ENCODE assay signal across 12 mouse cellular contexts in genomic region chr11:50439857-50440256, GRCm38 (mm10). TPM values are rescaled to one million over a fixed set of nuclear protein-coding genes. Genes with fewer than 3 reads are reported as not detected.
DNase-seq lines count a peak whose midpoint lies in the region; ATAC-seq and TF ChIP-seq lines count a peak whose summit lies in the region.
"Had no signal": no experiment of that assay in that cellular context is flagged by ENCODE, and none has a peak within 500 bp of the region (broad histone marks: within the 10 kb centered on the region; RNA-seq: fewer than 3 reads in every experiment).

No protein-coding gene starts in this region.

- H3K4me3 ChIP-seq in midbrain, postnatal 0 days (ENCODE audit: low read depth, low read length) = no peak overlapping the region
- no peak overlapping the region for H3K4me3 ChIP-seq in midbrain, embryonic 14.5 days (replicated peaks; ENCODE audit: low read depth, low read length)
- H3K4me3 ChIP-seq: hindbrain, embryonic 15.5 days; limb, embryonic 15.5 days; stomach, embryonic 15.5 days had no signal

- ATAC-seq in midbrain, postnatal 0 days (ENCODE audit: low FRiP score) = no peak
- ATAC-seq in midbrain, embryonic 14.5 days (ENCODE audit: low FRiP score, low TSS enrichment) = no peak
- ATAC-seq: forebrain, embryonic 14.5 days had no signal

- 69% methylated on average over 8 of the region's 8 CpGs for WGBS in midbrain, postnatal 0 days
- WGBS in midbrain, embryonic 14.5 days = 70% methylated on average over 8 of the region's 8 CpGs

- H3K27ac ChIP-seq in midbrain, postnatal 0 days (ENCODE audit: low read depth, low read length) = no peak overlapping the region
- no peak overlapping the region for H3K27ac ChIP-seq in midbrain, embryonic 14.5 days (replicated peaks; ENCODE audit: low read depth, low read length)
- H3K27ac ChIP-seq: hindbrain, embryonic 15.5 days; limb, embryonic 15.5 days; stomach, embryonic 15.5 days had no signal

- TF ChIP-seq CTCF in midbrain, postnatal 0 days (IDR thresholded peaks at IDR 0.05) = peak; percentile 23; the same call in 1 of the 2 replicates

- no peak overlapping the region for H3K9ac ChIP-seq in midbrain, postnatal 0 days (replicated peaks; ENCODE audit: low read length, poor library complexity, severe bottlenecking)
- no peak overlapping the region for H3K9ac ChIP-seq in midbrain, embryonic 14.5 days (replicated peaks; ENCODE audit: low read length)
- H3K9ac ChIP-seq: hindbrain, embryonic 15.5 days; limb, embryonic 15.5 days; stomach, embryonic 15.5 days had no signal

- H3K4me1 ChIP-seq in midbrain, postnatal 0 days (ENCODE audit: insufficient read depth, low read length) = no peaks in the 10 kb centered on the region
- H3K4me1 ChIP-seq in midbrain, embryonic 14.5 days (ENCODE audit: control insufficient read depth, insufficient read depth, low read length) = no peaks in the 10 kb centered on the region
- H3K4me1 ChIP-seq: hindbrain, embryonic 15.5 days; stomach, embryonic 15.5 days had no signal

- no peaks in the 10 kb centered on the region for H3K27me3 ChIP-seq in midbrain, postnatal 0 days (ENCODE audit: insufficient read depth, low read length)
- no peaks in the 10 kb centered on the region for H3K27me3 ChIP-seq in midbrain, embryonic 14.5 days (ENCODE audit: control insufficient read depth, insufficient read depth, low read length)
- H3K27me3 ChIP-seq: hindbrain, embryonic 15.5 days; limb, embryonic 15.5 days; stomach, embryonic 15.5 days had no signal

- H3K36me3 ChIP-seq in midbrain, postnatal 0 days (ENCODE audit: insufficient read depth, low read length) = no peaks in the 10 kb centered on the region
- no peaks in the 10 kb centered on the region for H3K36me3 ChIP-seq in midbrain, embryonic 14.5 days (ENCODE audit: control insufficient read depth, insufficient read depth, low read length)
- H3K36me3 ChIP-seq: hindbrain, embryonic 15.5 days; limb, embryonic 15.5 days; stomach, embryonic 15.5 days had no signal

- no peaks in the 10 kb centered on the region for H3K9me3 ChIP-seq in midbrain, postnatal 0 days (ENCODE audit: low read length)
- no peaks in the 10 kb centered on the region for H3K9me3 ChIP-seq in midbrain, embryonic 14.5 days (ENCODE audit: control insufficient read depth, low read length)
- H3K9me3 ChIP-seq: hindbrain, embryonic 15.5 days; limb, embryonic 15.5 days; stomach, embryonic 15.5 days had no signal

- H3K4me2 ChIP-seq in midbrain, postnatal 0 days (ENCODE audit: low read depth, low read length, poor library complexity, severe bottlenecking) = no peak overlapping the region
- no peak overlapping the region for H3K4me2 ChIP-seq in midbrain, embryonic 14.5 days (ENCODE audit: low read length)
- H3K4me2 ChIP-seq: hindbrain, embryonic 15.5 days; limb, embryonic 15.5 days; stomach, embryonic 15.5 days had no signal

- DNase-seq in gastrocnemius, postnatal 14 days = peak; percentile 18
- DNase-seq in gastrocnemius, postnatal 36 days = no peak
- no peak for DNase-seq in midbrain, postnatal 0 days (ENCODE audit: low spot score)
- no peak for DNase-seq in midbrain, embryonic 14.5 days
- peak; percentile 60 for DNase-seq in WW6 (ENCODE audit: low read depth, low spot score)
- DNase-seq in skeletal muscle tissue, adult 2 months (ENCODE audit: low read depth, low spot score) = peak; percentile 32
- no peak for DNase-seq in kidney, postnatal 25 days
- no peak for DNase-seq in cerebellum, adult 18-20 months

- intact Hi-C loops in gastrocnemius, postnatal 14 days (cut with DNase I; ENCODE audit: low total_unique reads) = loop anchor here (5.0 kb wide), 1 partner anchor 327 kb away; no protein-coding TSS in a partner anchor
- intact Hi-C loops in gastrocnemius, postnatal 36 days (cut with DNase I) = loop anchor here (5.0 kb wide), 3 partner anchors 147 to 327 kb away; partner anchors contain the start of gene Adamts2

RNA-seq across cellular contexts. Expression of gene Rufy1, which starts 8.9 kb away (rescaled TPM):
- 10 to 100 TPM; 17.4 to 18.2 TPM for total RNA-seq in gastrocnemius, postnatal 14 days (2021)
- total RNA-seq in gastrocnemius, postnatal 36 days (2021) = 10 to 100 TPM; 19.5 to 21.6 TPM
- 11.3 and 21.8 TPM in 2 replicates for total RNA-seq in midbrain, postnatal 0 days (2014; rRNA removed)
- polyA plus RNA-seq in midbrain, postnatal 0 days (2015; fragmentation: Nextera tagmentation; extraction: Ambion mirVana) = 19.9 and 20.6 TPM in 2 replicates
- polyA plus RNA-seq in midbrain, embryonic 14.5 days (2014; fragmentation: Nextera tagmentation; extraction: Ambion mirVana) = 25.0 and 31.6 TPM in 2 replicates

Comparison
In these comparisons a context has a peak if more than half of its experiments do, and no peak if none do; other contexts are left out.
1. DNase-seq: peak in gastrocnemius, postnatal 14 days (single experiment), WW6 (single experiment) and skeletal muscle tissue, adult 2 months (single experiment); none in gastrocnemius, postnatal 36 days (0 of 2), midbrain, postnatal 0 days (single experiment), midbrain, embryonic 14.5 days (single experiment), kidney, postnatal 25 days (0 of 2) and cerebellum, adult 18-20 months (0 of 2).